Mouse (Mus musculus): ENCODE results near the gene Myo1d. TPM values are rescaled to one million over a fixed set of nuclear protein-coding genes. Genes with fewer than 3 reads are reported as not detected.

Myo1d gene
- polyA plus RNA-seq, 1 experiment from 2014 or later = 1.8 TPM

GRCm38 (mm10) chr11:80506483-80506882 lies 273.3 kb downstream of the Myo1d start:
- peaks cover 9% of the 10 kb centered on the region for H3K27me3 ChIP-seq
- H3K4me2 ChIP-seq = no peak overlapping the region
- H3K4me1 ChIP-seq (replicated peaks) = peaks cover 43% of the 10 kb centered on the region
- no peaks in the 10 kb centered on the region for H3K9me3 ChIP-seq
- H3K27ac ChIP-seq (replicated peaks) = no peak overlapping the region
- no peaks in the 10 kb centered on the region for H3K36me3 ChIP-seq
- no peak for ATAC-seq (ENCODE audit: low read depth)
- no peak overlapping the region for H3K9ac ChIP-seq
- no peak overlapping the region for H3K4me3 ChIP-seq

DNA sequence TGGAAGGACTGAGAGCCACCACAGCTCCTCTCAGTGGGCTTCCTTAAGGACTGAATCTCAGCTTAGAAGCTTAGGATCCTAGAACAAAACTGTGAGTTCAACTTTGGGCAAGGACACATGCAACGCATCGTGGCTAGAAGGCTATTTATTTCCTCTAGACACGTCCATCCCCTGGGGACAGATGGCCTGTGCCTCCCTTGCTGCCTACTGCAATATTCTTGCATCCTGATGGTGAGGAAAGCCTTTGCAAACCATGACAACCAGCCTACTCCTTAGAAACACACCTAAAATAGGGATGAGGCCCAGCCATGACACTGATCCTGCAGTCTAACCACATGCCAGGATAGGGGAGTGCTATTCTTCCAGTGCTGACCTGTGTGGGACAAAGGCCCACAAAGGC lies 274.2 kb downstream of the Myo1d start:
- peaks cover 5% of the 10 kb centered on the region for H3K27me3 ChIP-seq
- no peak for ATAC-seq (ENCODE audit: low read depth)
- no peak overlapping the region for H3K4me3 ChIP-seq
- no peak overlapping the region for H3K4me2 ChIP-seq
- no peaks in the 10 kb centered on the region for H3K36me3 ChIP-seq
- H3K27ac ChIP-seq (replicated peaks) = peak overlapping the region; percentile 100
- H3K4me1 ChIP-seq (replicated peaks) = peaks cover 44% of the 10 kb centered on the region
- WGBS = 71% methylated on average over 3 of the region's 3 CpGs
- no peak overlapping the region for H3K9ac ChIP-seq
- H3K9me3 ChIP-seq = no peaks in the 10 kb centered on the region

DNA sequence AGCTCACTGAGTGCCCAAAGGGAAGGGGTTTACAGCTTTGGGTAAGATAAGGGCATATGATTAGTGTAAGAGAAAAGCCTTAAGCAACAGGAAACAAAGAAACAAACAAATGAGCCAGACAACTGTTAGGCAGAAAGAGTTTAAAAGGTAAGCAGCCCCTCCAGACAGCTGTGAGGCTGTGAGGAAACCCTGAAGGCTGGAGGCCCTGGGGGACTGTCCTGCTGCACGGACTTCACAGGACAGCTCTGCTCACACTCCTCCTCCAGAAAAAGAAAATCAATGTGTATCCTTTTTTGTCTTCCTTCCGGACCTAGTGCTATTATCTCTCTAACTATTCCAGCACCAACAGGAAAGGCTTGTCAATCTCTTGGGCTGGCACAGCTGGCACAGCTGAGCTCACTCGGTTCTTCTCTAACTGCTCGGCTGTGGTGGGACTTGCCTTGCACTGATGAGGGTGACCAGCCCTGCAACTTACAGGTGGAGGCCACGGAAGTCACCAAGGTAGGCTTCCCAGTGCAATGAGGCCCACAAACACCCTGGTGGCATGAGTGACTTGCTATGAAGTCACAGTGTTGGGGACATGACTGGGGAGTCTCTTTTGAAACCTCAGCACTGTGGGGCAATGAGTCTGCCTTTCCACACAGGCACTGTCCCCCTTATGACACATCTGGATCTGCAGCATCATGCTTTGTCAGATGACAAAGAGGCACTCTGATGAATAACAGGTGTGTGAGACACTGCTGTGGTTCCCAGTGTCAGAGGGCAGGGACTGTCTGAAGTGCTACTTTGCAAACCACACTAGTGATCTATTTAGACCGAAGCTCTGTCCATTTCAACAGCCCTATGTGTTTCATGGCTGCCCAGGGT lies 275.1 kb downstream of the Myo1d start:
- Histone ChIP-seq H3K27me3 (no peaks in the 10 kb centered on the region), H3K36me3 (no peaks in the 10 kb centered on the region), H3K9me3 (no peaks in the 10 kb centered on the region), H3K4me1 (replicated peaks) (peaks cover 52% of the 10 kb centered on the region), H3K4me3 (no peak overlapping the region), H3K9ac (peak overlapping the region; percentile 65), H3K27ac (replicated peaks) (peak overlapping the region; percentile 100), H3K4me2 (peak overlapping the region; percentile 38)
- ATAC-seq (ENCODE audit: low read depth) = peak; percentile 60
- 28% methylated on average over 6 of the region's 6 CpGs for WGBS

- peak; percentile 94 for ATAC-seq (ENCODE audit: low read depth)
- H3K4me1 ChIP-seq (replicated peaks) = peaks cover 55% of the 10 kb centered on the region
- H3K4me3 ChIP-seq = no peak overlapping the region
- H3K27me3 ChIP-seq = no peaks in the 10 kb centered on the region
- peak overlapping the region; percentile 100 for H3K27ac ChIP-seq (replicated peaks)
- H3K9ac ChIP-seq = peak overlapping the region; percentile 65
- H3K36me3 ChIP-seq = no peaks in the 10 kb centered on the region
- 7% methylated on average over 13 of the region's 13 CpGs for WGBS
- H3K9me3 ChIP-seq = no peaks in the 10 kb centered on the region
- peak overlapping the region; percentile 38 for H3K4me2 ChIP-seq
Measured at GRCm38 (mm10) chr11:80503726-80504452, 275.9 kb downstream of the Myo1d start.

GRCm38 (mm10) chr11:80503281-80503680 lies 276.5 kb downstream of the Myo1d start:
- Histone ChIP-seq H3K9me3 (no peaks in the 10 kb centered on the region), H3K27me3 (no peaks in the 10 kb centered on the region), H3K27ac (replicated peaks) (peak overlapping the region; percentile 100), H3K4me1 (replicated peaks) (peaks cover 56% of the 10 kb centered on the region), H3K4me3 (no peak overlapping the region), H3K9ac (peak overlapping the region; percentile 65), H3K36me3 (no peaks in the 10 kb centered on the region), H3K4me2 (no peak overlapping the region)
- WGBS = 75% methylated on average over 6 of the region's 6 CpGs
- no peak for ATAC-seq (ENCODE audit: low read depth)

DNA sequence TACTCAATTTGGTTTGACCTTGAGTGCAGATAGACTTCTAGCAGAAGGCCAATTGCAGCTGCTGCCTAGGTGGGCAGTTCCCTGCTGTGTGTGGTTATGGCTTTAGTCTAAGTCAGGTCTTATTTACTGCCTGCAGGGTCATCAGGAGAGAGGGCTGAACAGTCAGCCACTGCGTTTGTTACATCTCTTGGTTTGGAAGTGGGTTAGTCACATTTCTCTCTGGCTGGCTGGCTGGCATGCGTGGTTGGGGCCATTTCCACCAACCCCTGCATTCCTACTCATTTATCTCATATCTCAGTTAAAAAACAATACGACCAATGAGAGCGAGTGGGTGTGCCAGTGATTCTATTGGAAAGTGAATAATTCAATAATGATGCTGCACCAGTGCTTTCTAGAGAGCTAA lies 280.3 kb downstream of the Myo1d start:
- ATAC-seq (ENCODE audit: low read depth) = no peak
- Histone ChIP-seq H3K27me3 (no peaks in the 10 kb centered on the region), H3K4me2 (no peak overlapping the region), H3K9me3 (no peaks in the 10 kb centered on the region), H3K4me3 (no peak overlapping the region), H3K36me3 (no peaks in the 10 kb centered on the region), H3K9ac (no peak overlapping the region), H3K27ac (replicated peaks) (peak overlapping the region; percentile 81), H3K4me1 (replicated peaks) (peaks cover 44% of the 10 kb centered on the region)
- WGBS = 47% methylated on average over 4 of the region's 4 CpGs

- peak overlapping the region; percentile 81 for H3K27ac ChIP-seq (replicated peaks)
- WGBS = 38% methylated on average over 11 of the region's 11 CpGs
- H3K36me3 ChIP-seq = no peaks in the 10 kb centered on the region
- peak overlapping the region; percentile 54 for H3K9ac ChIP-seq
- H3K27me3 ChIP-seq = no peaks in the 10 kb centered on the region
- ATAC-seq (ENCODE audit: low read depth) = no peak
- H3K9me3 ChIP-seq = no peaks in the 10 kb centered on the region
- no peak overlapping the region for H3K4me2 ChIP-seq
- H3K4me3 ChIP-seq = no peak overlapping the region
- H3K4me1 ChIP-seq (replicated peaks) = peaks cover 33% of the 10 kb centered on the region
Measured at GRCm38 (mm10) chr11:80498328-80499070, 281.3 kb downstream of the Myo1d start.

DNA sequence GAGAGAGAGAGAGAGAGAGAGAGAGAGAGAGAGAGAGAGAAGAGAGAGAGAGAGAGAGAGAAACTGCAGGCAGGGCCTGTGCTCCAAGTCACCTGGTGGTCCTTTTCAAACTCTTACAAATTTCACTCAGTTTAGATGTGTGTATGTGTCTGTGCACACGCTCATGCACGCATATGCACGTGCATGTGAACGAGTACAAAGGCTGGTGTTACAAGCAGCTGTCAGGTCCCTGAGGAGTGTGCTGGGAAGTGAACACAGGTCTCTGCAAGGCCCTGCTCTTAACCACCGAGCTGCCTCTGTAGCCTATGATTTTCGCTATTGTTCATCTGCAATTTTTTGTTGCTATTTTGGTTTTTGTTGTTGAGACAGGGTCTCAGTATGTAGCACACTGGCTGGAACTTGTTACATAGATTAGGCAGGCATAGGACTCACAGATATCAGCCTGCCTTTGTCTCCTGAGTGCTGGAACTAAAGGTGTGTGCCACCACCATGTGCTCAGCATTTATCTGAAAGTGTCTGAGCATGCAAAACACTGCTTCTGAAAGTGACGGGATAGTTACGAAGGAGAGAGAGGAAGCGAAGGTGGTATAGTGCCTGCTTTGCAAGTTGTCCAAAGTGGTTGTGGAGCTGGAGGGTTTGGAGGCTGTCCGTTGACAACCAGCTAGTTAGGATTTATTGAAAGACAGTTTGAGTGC lies 282.5 kb downstream of the Myo1d start:
- no peaks in the 10 kb centered on the region for H3K27me3 ChIP-seq
- H3K36me3 ChIP-seq = no peaks in the 10 kb centered on the region
- H3K4me3 ChIP-seq = no peak overlapping the region
- 79% methylated on average over 10 of the region's 10 CpGs for WGBS
- no peaks in the 10 kb centered on the region for H3K9me3 ChIP-seq
- H3K27ac ChIP-seq (replicated peaks) = no peak overlapping the region
- ATAC-seq (ENCODE audit: low read depth) = no peak
- no peak overlapping the region for H3K4me2 ChIP-seq
- H3K4me1 ChIP-seq (replicated peaks) = peaks cover 27% of the 10 kb centered on the region
- H3K9ac ChIP-seq = no peak overlapping the region

DNA sequence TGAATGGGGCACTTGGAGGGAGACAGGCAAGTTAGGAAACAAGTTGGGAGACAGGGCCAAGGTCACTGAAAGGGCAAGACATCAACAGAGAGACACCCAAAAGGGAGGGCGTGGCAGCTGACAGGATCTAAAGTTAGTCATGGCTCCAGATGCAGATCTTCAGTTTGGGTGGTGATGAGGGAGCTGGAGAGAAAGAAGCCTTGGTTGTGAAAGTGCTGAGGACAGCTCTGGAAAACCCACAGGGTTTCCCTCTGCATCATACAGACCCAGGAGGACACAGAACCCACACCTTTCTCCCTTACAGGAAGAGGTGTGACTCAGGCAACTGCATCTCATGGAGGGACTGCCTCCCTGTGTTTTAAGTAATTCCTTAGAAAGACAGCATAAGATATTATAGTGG lies 283.2 kb downstream of the Myo1d start:
- Histone ChIP-seq H3K27me3 (no peaks in the 10 kb centered on the region), H3K36me3 (no peaks in the 10 kb centered on the region), H3K9ac (no peak overlapping the region), H3K9me3 (no peaks in the 10 kb centered on the region), H3K4me3 (no peak overlapping the region), H3K4me2 (no peak overlapping the region), H3K27ac (replicated peaks) (no peak overlapping the region), H3K4me1 (replicated peaks) (peaks cover 27% of the 10 kb centered on the region)
- 78% methylated on average over 1 of the region's 1 CpGs for WGBS
- no peak for ATAC-seq (ENCODE audit: low read depth)

- WGBS = 93% methylated on average over 6 of the region's 6 CpGs
- peaks cover 27% of the 10 kb centered on the region for H3K4me1 ChIP-seq (replicated peaks)
- no peaks in the 10 kb centered on the region for H3K36me3 ChIP-seq
- H3K4me3 ChIP-seq = no peak overlapping the region
- H3K27me3 ChIP-seq = no peaks in the 10 kb centered on the region
- no peaks in the 10 kb centered on the region for H3K9me3 ChIP-seq
- H3K9ac ChIP-seq = no peak overlapping the region
- ATAC-seq (ENCODE audit: low read depth) = no peak
- no peak overlapping the region for H3K27ac ChIP-seq (replicated peaks)
- H3K4me2 ChIP-seq = no peak overlapping the region
Measured at GRCm38 (mm10) chr11:80495972-80496371, 283.9 kb downstream of the Myo1d start.

GRCm38 (mm10) chr11:80494852-80495251 lies 285.0 kb downstream of the Myo1d start:
- H3K27me3 ChIP-seq = no peaks in the 10 kb centered on the region
- no peak for ATAC-seq (ENCODE audit: low read depth)
- WGBS = 68% methylated on average over 9 of the region's 9 CpGs
- no peak overlapping the region for H3K27ac ChIP-seq (replicated peaks)
- no peaks in the 10 kb centered on the region for H3K9me3 ChIP-seq
- no peak overlapping the region for H3K4me2 ChIP-seq
- H3K4me1 ChIP-seq (replicated peaks) = peaks cover 24% of the 10 kb centered on the region
- H3K36me3 ChIP-seq = no peaks in the 10 kb centered on the region
- no peak overlapping the region for H3K9ac ChIP-seq
- H3K4me3 ChIP-seq = no peak overlapping the region

All from neural tube, embryonic 13.5 days (tissue).